Mouse (Mus musculus) A20 (cell line): Measurements from ENCODE around the gene Lyst.
A peak's percentile ranks its signal among the peaks of the same experiment; 100 is the strongest.

Experiments
- DNase-seq: peaks from one replicate; pipeline ENCODE4 v3.0.0-alpha.2; 2011; ENCODE audit warnings: low read depth, low spot score

The Lyst gene

DNA sequence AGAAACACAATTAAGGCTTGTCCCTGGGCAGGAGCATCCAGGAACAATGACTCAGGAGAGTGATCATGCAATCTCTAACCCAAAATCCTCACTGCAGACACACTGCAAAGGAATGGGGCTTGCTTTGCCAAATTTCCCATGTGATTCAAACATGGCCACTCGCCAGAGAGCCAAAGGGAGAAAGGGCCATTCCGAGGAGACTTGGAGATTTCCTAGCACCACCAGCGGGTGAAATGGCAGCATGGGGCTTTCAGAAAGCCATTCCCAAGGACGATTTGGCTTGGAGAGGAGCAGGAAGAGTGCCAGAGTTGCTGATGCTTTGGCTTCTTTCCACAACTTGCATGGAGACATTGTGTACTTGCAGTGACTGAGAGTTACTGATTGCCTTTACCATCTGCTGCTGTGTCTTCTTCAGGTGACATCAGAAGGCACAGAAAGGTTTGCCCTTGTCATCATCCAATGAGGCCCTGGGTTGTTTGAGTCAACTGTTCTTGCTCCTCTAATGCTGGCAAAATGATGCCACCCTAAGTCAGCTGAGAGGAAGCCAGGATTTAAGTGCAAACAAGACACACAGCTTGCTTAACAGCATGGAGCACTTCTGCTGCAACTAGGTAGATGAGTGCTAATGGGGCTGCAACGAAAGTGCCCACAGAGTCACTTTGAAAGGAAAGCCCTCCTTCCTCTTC lies 16.5 kb upstream of the Lyst start:
- no peak for DNase-seq

DNA sequence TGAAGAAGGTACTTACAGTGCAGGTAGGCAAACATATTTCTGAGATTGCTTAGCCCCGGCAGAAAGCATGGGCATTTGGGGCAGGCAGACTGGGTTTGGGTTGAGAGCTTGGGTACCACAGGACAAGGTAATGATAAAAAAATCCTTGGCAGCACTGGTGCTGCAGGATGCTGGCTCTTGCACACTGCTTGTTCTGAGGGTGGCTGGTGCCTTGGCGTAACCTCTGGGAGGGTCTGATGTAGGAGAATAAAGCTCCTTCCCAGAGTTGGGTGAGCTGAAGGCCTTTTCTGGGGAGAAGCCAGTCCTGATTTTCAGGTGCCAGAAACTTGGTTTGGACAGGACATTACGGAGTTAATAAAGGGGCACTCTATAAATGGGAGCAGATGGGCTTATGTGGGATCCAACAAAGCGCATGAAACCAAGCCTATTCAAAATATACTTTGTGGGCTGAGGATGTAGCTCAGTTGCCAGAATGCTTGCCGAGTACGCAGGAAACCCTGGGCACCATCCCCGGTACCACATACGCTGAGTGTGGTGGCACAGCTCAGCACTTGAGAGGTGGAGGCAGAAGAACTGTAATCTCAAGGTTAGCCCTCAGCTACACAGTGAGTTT lies 15.8 kb upstream of the Lyst start:
- DNase-seq: no peak

DNA sequence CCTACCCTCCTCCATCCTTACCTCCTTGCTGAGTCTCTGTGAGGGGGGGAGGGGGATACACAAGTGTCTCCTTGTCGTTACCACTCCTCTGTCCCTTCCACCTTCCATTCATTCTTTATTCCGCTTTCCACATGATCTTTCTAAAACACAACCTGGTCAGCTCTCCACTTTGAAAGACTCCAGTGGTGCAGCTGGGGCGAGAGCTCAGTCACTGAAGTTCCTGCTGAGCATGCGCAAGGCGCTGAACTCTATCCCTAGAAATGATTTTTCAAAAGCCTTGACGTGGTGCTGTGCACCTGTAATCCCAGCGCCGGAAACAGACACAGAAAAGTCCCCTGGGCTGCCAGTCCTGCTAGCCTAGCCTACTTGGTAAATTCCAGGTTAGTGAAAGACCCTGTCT lies 15.1 kb upstream of the Lyst start:
- DNase-seq: no peak

DNA sequence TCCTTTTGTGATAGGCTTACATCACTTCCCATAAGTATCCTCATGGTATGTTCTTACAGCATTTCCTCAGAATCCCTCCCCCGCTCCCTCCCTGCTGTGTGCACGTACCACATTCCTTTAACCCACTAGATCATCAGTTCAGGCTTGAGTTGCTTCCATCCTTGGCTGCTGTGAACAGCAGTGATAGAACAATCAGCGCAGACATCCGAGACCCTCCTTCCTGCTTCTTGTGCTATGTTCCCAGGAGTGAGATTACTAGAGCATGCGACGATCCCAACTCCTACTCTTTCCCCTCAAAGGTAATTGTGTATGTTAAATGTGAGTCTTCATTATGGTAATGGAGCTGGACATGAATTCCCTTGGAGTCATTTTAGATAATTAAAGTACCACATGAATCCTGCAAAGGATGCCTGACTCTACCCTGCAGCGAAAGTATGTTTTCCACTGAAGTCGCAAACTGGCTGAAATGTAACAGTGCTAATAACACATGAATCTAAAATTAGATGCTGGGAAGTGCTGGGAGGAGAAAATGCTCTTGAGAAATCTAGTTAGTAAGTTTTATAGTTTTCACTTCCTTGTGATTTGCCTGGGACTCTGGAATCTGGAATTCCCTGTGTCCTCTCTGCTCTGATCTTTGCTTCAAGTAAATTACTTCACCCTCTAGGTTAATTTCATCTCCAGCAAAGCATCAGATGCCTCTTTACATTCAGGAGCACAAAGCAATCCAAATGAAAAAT lies 13.6 kb upstream of the Lyst start:
- no peak for DNase-seq

DNA sequence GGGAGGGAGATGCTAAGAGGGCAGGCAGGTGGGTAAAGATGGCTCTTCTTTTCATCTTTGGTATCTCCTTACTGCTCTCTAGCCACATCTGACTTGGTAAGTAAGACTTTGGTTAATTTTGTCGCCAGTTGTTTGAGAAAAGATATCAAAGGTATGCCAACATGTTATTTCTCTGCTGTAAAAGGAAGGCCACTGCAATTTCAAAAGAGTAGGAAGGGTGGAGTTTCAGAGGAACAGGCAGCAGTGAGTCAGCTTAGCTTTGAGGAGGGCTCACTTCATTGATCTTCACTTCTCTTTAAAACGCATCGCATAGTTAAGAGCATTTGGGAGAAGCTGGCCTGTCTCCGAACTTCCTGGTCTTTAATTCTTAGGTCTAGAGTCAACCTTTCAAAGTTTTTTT lies 8.2 kb upstream of the Lyst start:
- DNase-seq: no peak

DNA sequence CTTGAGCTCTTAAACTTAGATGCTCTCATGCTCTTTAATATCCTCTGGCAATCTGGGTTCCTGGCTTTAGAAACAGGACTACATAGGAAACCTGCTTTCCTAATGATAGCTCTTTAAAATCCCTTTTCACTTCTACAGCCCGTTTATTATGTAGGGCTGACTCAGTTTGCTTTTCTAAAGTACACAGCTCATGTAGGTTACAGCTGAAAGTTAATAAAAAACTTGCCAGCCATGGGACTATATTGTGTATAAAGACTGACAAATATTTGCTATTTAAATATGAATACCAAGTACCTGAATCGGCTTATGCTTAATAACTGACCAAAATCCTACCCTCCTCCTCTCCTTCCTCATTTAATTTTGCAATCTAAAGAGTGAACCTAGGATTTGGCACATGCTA lies 6.7 kb upstream of the Lyst start:
- no peak for DNase-seq

DNA sequence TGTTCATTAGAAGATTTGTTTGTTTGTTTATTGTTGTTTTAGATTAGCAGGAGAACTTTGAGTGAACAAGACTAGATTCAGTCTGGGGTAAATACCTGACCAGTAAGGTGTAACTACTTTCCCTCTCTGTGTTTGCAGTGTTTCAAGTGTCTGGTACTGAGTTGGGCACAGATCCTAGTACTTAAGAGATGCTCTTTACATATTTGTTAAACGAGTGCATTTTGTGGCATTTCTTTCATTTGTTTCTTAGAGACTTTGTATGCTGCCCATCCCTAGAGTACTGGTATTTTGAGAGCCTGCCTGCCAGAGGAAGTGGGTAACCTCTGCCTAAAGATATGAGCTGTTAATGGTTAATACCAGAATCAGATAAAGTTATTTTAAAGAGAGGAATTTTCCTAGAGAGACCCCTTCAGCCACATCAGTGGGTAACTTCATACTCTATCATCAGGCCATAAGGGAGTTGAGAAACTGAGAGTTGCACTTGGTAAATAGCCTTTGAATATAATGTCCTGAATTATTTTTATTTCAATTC lies 2.5 kb upstream of the Lyst start:
- no peak for DNase-seq

DNA sequence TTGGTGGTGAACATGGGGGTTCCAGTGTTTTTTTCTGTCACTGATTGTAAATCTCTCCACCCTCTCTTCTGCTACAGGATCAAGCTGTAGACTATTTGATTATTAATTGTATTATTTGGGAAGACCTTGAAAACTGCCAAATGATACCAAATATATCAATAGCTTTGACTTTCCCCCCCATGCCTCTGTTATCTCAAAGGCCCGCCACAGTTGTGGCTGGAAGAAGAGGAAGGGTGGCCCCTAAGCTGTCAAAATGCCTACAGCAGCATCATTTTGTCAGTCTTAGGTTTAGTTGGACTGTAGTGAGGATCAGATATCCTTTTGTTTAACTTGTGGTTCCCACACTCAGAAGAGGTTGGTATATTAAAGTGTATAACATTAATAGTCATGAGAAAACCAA lies 1.7 kb upstream of the Lyst start:
- no peak for DNase-seq

DNA sequence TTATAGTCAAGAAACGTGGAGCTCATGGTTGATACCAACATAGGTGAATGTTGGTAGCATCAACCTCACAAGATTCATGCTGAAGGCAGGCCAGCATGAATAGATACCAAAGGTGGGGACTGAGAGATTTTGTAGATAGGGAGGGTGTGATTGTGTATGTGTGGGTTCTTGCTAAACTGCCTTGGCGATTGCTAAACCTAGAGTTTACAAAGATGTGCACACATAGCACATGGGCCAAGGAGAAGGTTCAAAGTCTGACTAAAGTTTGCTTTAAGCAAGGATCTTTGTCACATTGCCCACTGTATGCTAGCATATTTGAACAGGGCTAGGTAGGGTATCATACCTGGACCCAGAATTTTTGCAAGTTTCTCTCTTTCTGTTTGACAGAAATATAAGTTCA lies 1.2 kb upstream of the Lyst start:
- DNase-seq: no peak

DNA sequence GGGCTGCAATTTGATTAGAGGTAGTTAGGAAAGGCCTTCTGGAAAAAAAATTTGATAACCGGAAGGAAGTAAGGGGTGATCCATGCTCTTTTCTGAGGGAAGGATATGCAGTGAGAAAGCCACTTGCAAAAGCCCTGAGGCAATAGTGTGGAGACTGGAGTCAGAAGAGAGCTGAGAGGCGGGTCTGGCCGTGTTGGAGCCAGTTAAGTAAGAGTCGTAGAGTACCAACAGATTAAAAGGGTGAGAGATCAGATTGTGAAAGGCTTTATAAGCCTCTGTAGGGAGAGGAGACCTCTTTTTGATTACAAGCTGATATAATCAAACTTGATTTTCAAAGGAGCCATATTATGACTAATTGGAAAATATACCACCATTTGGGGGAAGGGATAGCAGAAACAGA lies 1.7 kb downstream of the Lyst start:
- DNase-seq: no peak

DNA sequence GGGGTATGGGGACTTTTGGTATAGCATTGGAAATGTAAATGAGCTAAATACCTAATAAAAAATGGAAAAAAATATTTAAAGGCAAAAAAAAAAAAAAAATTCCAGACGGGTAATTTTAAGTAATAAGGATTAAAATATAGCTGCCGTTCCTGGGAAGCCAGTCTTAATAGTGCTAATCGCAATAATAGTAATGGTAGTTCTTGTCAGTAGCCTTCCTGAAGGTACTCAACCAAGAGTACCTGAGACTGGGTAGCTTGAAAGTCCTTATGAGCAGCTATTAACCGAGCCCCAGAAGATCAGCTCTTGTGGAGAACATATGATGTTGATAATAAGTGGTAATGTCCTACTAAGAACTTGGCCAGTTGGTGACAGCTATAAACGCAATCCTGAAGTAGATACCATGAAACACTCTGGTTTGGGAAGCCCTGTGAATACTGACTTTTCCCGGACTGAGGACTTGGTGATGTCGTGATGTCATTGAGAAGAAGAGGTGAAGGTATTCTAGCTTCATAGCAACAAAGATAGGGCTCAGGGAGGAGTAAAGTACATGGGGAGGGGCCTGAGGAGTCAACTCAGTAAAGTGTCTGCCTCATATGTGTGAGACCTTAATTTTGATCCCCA lies 6.3 kb downstream of the Lyst start:
- peak; percentile 34 for DNase-seq

DNA sequence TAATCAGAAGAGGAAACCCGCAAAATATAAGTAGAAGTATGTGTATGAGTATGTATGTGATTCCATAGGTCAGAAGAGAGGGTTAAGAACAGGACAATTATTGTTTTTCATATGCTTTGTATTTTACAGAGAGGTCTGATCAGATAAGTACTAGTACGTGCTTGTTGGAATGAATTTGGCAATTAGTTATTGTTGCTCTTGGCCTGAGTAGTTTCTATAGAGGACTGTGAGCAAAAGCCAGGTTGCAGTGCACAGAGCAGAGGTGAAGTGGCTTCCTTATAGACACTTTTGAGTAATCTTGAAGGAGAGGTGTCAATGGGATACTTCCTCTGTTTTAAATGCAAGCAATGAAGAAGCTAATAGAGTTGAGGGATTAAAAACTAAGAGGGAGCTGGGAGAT lies 7.7 kb downstream of the Lyst start:
- DNase-seq: no peak

DNA sequence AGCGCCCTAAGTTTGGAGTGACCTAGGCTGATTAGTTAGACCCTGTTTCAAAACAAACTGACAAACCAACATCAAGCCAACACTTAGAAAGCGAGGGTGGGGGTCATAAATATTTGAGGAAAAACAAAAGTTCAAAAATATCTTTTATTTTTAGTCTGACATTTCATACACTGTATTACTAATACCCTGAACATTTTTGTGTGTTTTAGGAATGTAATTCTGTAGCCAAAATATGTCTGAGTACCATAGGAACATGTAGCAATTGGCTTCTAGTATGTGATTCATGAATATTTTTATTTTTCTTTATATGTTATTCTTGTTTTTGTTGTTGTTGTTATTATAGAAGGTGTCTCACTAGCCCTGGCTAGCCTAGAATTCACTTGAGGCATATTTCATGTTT lies 11.2 kb downstream of the Lyst start:
- DNase-seq: no peak

DNA sequence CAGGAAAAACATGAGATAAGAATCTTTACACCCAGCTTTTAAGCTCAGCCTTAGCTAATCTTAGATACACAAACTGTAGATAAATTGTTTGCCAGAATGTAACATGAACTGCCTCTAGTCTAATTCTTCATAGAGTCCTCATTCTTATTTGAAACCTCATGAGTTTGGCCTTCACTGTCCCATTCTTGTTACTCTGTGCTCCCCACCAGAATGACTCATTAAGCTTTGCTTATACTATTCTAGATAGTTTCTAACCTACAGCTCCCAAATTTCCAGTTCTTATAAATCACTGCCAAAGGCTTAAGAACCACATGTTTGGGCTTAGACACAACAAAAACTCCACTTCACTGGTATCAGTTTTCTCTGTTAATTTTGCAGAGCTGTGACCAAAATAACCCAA lies 16.0 kb downstream of the Lyst start:
- no peak for DNase-seq

DNA sequence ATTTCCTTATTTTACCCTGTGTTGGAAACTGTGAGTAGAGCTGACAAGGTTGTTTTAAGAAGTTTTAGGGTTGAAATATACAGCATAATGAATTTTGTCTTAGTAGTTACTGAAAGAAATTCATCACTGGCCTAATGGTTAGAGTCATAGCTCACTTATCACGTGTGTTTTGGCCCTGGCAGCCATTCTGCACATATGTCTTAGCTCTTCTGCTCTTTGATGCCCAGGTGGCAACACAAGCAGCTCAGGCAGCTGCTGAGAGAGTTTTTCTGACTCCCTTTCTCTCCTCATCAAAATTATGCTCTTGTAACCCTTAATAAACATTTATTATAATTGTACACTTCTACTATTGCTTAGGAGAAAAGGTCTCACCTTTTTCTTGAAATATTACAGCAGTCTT lies 18.1 kb downstream of the Lyst start:
- DNase-seq: no peak

DNA sequence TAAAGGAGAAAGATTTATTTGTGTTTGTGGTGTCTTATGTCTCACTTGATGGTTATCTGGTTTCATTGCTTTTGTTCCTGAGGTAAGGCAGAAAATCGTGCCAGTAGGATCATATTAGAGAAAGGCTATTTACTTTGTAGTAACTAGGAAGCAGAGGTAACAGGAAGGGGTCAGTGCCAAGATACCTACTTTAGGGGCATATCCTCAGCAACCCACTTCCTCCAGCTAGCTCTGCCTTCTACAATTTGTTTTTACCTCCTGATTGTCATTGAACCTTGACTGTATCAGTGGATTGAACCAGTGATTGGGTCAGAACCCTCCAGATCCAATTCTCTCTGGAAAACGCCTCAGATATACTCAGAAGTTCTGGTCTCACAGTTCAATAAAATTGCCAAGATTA lies 19.5 kb downstream of the Lyst start:
- no peak for DNase-seq

DNA sequence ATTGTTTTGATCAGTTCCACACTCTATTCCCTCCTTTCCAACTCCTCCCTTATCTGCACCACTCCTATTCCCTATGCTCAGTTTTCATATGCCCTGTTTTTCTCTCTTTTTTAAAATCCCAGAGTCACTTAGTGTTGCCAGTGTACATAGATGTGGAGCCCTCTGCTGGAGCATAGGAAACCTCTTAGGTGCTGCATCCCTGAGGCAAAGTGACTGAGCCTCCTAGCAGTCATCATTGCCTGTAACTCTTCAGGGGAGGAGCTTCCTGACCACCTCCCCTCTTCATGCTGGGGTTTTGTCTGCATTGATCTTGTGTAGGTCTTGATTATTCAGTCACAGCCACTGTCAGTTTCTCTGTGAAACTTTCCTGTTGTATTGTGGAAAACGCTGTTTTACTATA lies 22.7 kb downstream of the Lyst start:
- DNase-seq: peak; percentile 54

DNA sequence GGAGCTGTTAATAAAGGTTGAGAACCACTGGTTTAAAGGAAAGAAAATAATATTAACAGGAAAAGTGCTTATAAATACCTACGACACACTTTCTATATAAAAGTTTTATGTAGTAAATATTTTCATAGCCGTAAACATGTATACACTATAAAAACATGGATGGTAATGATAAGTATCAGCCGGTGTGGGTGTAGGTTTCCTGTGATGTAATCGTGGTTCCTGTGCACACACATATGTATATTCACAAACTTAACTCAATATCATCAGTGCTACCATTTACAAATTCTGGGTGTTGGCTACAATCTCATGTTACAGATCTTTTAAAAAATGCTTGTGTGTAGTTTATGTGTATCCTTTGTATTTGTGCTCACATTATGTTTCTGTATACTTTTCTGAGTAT lies 24.0 kb downstream of the Lyst start:
- DNase-seq: no peak

DNA sequence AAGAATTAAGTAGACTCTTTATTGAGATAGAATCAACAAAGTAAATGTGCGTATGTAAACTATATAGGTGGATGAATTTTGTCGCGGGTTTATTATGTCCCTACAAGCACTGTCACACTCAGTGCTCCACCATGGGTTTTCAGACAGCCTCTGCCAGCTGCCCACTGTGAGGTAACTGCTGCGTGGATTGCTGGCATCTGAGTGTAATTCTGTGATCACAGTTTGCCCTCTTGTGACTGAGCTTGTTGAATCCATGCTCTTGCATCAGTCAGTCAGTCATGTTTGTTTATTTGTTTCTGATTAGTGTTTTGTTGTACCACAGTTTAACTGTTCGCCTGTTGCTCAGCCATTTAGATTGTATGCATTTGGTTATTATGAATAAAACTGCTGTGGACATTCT lies 31.3 kb downstream of the Lyst start:
- no peak for DNase-seq

DNA sequence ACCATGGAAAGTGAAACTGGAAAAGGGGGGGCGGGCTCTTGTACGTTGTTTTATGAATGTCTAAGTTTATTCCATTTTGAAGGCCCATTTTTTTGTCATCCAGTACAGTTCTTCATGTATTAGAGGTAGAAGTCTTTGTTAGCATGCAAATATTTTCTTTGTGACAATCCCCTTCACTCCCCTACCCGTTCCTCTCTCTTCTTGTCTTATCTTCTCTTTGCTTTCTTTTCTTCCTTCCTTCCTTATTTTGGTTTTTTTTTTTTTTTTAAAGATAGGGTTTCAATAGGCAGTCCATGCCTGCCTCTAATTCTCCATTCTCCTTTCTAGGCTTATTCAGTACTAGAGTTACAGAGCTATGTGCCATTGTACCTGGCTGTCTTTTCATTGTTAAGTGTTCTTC lies 32.4 kb downstream of the Lyst start:
- no peak for DNase-seq

DNA sequence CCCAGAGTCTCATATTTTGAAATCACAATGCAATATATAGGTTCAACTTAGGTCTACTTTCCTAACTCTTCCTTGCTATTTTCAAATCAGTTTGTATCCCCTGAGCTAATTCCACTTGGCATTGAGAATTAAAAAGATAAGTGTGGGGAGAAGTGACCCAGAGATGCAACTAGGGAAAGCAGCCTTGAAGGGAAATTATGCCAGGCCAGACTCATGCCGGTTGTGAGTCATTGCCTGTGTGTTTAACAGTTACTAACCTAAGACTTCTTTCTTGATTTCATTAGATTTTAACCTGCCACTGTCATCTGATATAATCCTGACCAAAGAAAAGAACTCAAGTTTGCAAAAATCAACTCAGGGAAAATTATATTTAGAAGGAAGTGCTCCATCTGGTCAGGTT lies 43.5 kb downstream of the Lyst start:
- no peak for DNase-seq

DNA sequence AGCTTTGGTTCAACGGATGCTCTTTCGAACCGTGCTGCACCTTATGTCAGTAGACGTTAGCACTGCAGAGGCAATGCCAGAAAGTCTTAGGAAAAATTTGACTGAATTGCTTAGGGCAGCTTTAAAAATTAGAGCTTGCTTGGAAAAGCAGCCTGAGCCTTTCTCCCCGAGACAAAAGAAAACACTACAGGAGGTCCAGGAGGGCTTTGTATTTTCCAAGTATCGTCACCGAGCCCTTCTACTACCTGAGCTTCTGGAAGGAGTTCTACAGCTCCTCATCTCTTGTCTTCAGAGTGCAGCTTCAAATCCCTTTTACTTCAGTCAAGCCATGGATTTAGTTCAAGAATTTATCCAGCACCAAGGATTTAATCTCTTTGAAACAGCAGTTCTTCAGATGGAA lies 44.5 kb downstream of the Lyst start:
- DNase-seq: no peak

DNA sequence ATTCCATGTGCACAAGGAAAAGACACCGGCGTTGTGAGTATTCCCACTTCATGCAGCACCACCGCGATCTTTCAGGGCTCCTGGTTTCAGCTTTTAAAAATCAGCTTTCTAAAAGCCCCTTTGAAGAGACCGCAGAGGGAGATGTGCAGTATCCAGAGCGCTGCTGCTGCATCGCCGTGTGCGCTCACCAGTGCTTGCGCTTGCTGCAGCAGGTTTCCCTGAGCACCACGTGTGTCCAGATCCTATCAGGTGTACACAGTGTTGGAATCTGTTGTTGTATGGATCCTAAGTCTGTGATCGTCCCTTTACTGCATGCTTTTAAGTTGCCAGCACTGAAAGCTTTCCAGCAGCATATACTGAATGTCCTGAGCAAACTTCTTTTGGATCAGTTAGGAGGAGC lies 45.0 kb downstream of the Lyst start:
- no peak for DNase-seq
